Comparison of ENCODE assay signal across 21 mouse cellular contexts in the genomic region with DNA sequence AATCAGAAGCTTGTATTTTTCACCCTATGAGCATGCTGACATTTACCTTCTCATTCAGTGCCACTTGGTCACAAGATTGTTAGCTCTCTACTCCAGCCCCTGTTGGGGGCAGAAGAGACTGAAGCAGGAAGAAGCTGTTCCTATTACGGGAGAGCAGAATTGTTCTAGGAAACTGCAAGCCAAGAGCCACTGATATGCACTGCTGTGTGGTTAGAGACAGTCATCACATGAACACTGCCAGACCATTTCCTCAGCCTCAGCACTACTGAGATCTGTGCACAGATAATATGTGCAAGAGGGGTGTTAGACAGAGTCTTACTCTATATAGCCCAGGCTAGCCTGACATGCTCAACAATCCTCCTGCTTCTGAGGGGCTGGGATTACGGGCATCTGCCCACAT.
"Had no signal": no experiment of that assay in that cellular context is flagged by ENCODE, and none has a peak within 500 bp of the region (broad histone marks: within the 10 kb centered on the region; RNA-seq: fewer than 3 reads in every experiment).

No protein-coding gene starts in this region.

- H3K36me3 ChIP-seq: intestine, embryonic 15.5 days; limb, embryonic 10.5 days; limb, embryonic 13.5 days; liver, embryonic 15.5 days; midbrain, embryonic 10.5 days; midbrain, embryonic 13.5 days; neural tube, embryonic 13.5 days had no signal

- H3K9me3 ChIP-seq: intestine, embryonic 15.5 days; limb, embryonic 10.5 days; limb, embryonic 13.5 days; liver, embryonic 15.5 days; midbrain, embryonic 10.5 days; midbrain, embryonic 13.5 days; neural tube, embryonic 13.5 days had no signal

- H3K4me3 ChIP-seq: intestine, embryonic 15.5 days; limb, embryonic 10.5 days; limb, embryonic 13.5 days; liver, embryonic 15.5 days; midbrain, embryonic 10.5 days; midbrain, embryonic 13.5 days; myocyte; neural tube, embryonic 13.5 days had no signal

- DNase-seq: kidney, adult 2 months; kidney, postnatal 25 days; lung, adult 2 months; lung, postnatal 36 days; retina, postnatal 1 day; right cerebral cortex, postnatal 25 days; spleen, adult 18-20 months; thymus, adult 2 months; thymus, postnatal 14 days; thymus, postnatal 4 days had no signal

- H3K4me2 ChIP-seq: intestine, embryonic 15.5 days; limb, embryonic 13.5 days; liver, embryonic 15.5 days; midbrain, embryonic 13.5 days; neural tube, embryonic 13.5 days had no signal

- ATAC-seq: intestine, embryonic 15.5 days; lung, postnatal 0 days; midbrain, embryonic 13.5 days; midbrain, embryonic 16.5 days had no signal

- H3K27me3 ChIP-seq: intestine, embryonic 15.5 days; limb, embryonic 13.5 days; liver, embryonic 15.5 days; midbrain, embryonic 13.5 days; neural tube, embryonic 13.5 days had no signal

- H3K9ac ChIP-seq: intestine, embryonic 15.5 days; limb, embryonic 13.5 days; liver, embryonic 15.5 days; midbrain, embryonic 13.5 days; neural tube, embryonic 13.5 days had no signal

- H3K27ac ChIP-seq: intestine, embryonic 15.5 days; kidney, postnatal 0 days; limb, embryonic 10.5 days; limb, embryonic 13.5 days; liver, embryonic 15.5 days; midbrain, embryonic 10.5 days; midbrain, embryonic 13.5 days; neural tube, embryonic 13.5 days had no signal

- H3K4me1 ChIP-seq: intestine, embryonic 15.5 days; liver, embryonic 15.5 days; midbrain, embryonic 13.5 days; neural tube, embryonic 13.5 days had no signal
